Mouse (Mus musculus) ES-CJ7 (cell line): ENCODE data around the gene Gm5938.

Source experiments
- DNase-seq: peaks from one replicate; pipeline ENCODE4 v3.0.0; 2011; ENCODE audit warnings: low read depth, low spot score

The Gm5938 gene

GRCm38 (mm10) chrX:78125167-78125566 lies at the start of gene Gm5938:
Gene Gm5938 (plus strand): TSS chrX:78125467.
- DNase-seq = no peak

- DNase-seq = no peak
These were observed 34.0 kb upstream of the Gm5938 start, which contains the start of gene Obp1a for GRCm38 (mm10) chrX:78091274-78091673. Gene Obp1a (minus strand): TSS chrX:78091374.
